Mouse (Mus musculus) forebrain, embryonic 13.5 days (tissue): ENCODE results near the gene Rab40c. TPM values are rescaled to one million over a fixed set of nuclear protein-coding genes. Genes with fewer than 3 reads are reported as not detected.

Experiments
- ATAC-seq: fragments of 200-750 bp; cut with Nextera tagmentation; 2 replicates; pipeline ENCODE4 v1.8.0; 2017
- H3K27ac ChIP-seq: fragments of 300-500 bp; sonication (generic); 2 replicates; pipeline ENCODE4 v1.5.1; 2015; ENCODE audit warnings: inconsistent platforms, mild to moderate bottlenecking, moderate library complexity
- H3K27me3 ChIP-seq: fragments of 300-500 bp; sonication (generic); 2 replicates; pipeline ENCODE4 v1.6.1; 2015; ENCODE audit warnings: mild to moderate bottlenecking, inconsistent platforms
- H3K36me3 ChIP-seq: fragments of 300-500 bp; sonication (generic); 2 replicates; pipeline ENCODE4 v1.6.1; 2015; ENCODE audit warnings: mild to moderate bottlenecking, inconsistent platforms; ENCODE audit not compliant: poor library complexity, severe bottlenecking
- H3K4me1 ChIP-seq: fragments of 300-500 bp; sonication (generic); 2 replicates; pipeline ENCODE4 v1.6.1; 2015; ENCODE audit warnings: inconsistent platforms
- H3K4me2 ChIP-seq: fragments of 300-500 bp; sonication (generic); 2 replicates; pipeline ENCODE4 v1.6.1; 2015; ENCODE audit warnings: inconsistent platforms, mild to moderate bottlenecking, moderate library complexity
- H3K4me3 ChIP-seq: fragments of 300-500 bp; sonication (generic); 2 replicates; pipeline ENCODE4 v1.5.1; 2015; ENCODE audit warnings: mild to moderate bottlenecking, inconsistent platforms
- H3K9ac ChIP-seq: fragments of 300-500 bp; sonication (generic); 2 replicates; pipeline ENCODE4 v1.6.1; 2015; ENCODE audit warnings: mild to moderate bottlenecking, inconsistent platforms
- H3K9me3 ChIP-seq: fragments of 300-500 bp; sonication (generic); replicated peaks from 2 replicates; pipeline ENCODE4 v1.6.1; 2016; ENCODE audit warnings: inconsistent platforms
- WGBS: fragments of 180-500 bp; shearing (Covaris S2); methylation state at CpG from one replicate; pipeline ENCODE4 v1.1.7; 2015; 5-methylcytosine and 5-hydroxymethylcytosine counted together
- polyA plus RNA-seq: library from polyadenylated mRNA; unstranded; fragments of >200 nt; fragmentation: Nextera tagmentation; extraction: Ambion mirVana; gene quantifications from 2 replicates; pipeline ENCODE4 v1.2.1, GENCODE M21; 2015

The Rab40c gene
- polyA plus RNA-seq, 1 experiment from 2014 or later, result 39.5 TPM

DNA sequence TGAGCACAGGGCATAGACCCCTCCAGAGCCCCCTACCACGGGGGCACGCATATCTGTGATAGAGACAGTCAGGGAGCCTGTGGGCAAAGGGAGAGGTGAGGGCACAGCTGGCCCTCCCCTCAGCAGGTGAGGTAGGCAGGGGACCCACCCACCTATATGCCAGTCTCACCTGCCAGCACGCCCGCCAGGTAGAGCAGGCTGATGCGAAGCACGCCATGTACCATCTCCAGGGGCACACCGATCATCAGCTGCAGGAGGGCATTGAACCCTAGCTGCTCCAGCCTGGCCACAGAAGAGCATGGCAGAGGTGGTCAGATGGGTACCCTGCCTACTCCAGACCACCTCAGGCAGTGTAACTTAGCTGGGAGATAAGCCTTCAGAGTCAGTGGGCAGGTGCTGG is 84.2 kb downstream of the Rab40c start:
- 93% methylated on average over 7 of the region's 7 CpGs for WGBS
- peak overlapping the region; percentile 98 for H3K4me2 ChIP-seq
- no peaks in the 10 kb centered on the region for H3K27me3 ChIP-seq
- peaks cover 69% of the 10 kb centered on the region for H3K4me1 ChIP-seq
- no peak overlapping the region; the same call in 1 of the 2 replicates for H3K27ac ChIP-seq
- peaks cover 50% of the 10 kb centered on the region for H3K36me3 ChIP-seq
- no peak overlapping the region for H3K4me3 ChIP-seq
- peak overlapping the region; percentile 27 for H3K9ac ChIP-seq
- no peaks in the 10 kb centered on the region for H3K9me3 ChIP-seq
- ATAC-seq, result no peak

DNA sequence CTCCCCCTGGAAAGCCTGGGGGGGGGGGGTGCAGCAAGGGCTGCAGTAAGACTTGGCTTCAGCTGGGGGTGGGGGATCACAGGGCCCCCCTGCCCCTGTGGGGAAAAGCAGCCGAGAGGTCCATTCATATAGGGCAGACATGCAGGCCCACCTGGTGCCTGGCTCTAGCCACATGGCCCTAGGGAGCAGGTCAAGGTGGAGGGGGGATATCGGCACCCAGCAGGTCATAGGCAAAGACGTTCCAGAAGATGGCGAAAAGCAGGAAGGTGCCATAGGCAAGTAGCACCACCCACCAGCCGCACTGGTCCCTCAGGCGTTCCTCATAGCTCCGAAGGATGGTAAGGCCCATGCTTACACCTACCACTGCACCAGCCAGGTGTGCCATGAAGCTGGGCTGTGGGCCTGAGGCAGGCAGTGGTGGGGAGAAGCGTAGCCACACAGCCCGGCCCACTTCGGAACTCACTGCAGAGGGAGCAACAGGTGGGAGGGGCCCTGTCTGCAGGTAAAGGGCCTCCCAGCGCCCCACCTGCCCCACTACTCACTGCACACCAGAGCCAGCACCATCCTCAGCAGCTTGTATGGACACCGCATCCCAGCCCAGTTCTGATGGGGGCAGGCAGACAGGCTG is 84.8 kb downstream of the Rab40c start:
- no peak for ATAC-seq
- no peak overlapping the region for H3K27ac ChIP-seq

DNA sequence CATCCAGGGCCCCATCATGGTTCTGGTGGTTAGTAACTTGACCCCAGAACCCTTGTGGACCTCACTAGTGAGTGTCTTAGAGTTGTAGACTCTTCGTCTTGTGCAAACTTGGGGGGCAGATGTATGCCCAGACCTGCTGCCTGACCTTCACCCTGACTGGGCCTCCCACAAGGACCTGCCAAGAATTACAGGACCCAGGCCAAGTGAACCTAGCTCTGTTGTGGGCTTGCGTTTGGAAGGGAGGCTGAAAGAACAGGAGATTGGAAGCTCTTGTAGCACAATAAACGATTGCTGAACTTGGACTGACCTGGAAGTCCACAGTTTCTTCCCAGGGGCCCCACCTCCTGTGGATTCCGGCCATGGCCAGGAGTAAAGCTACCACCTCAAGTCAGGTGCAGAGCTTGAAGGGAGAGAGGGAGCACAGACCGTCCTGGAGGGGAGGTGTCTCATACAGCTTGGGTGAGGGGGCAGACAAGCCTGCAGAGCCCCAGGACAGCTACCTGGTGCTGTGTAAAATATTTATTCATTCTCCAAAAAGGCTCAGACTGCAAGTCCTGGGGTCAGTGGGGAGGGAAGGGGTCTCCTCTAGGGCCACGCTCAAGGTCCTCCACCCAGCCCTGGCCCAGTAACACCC is 85.4 kb downstream of the Rab40c start:
- H3K4me3 ChIP-seq, result peak overlapping the region; percentile 87
- H3K9ac ChIP-seq, result peak overlapping the region; percentile 89
- H3K4me1 ChIP-seq, result peaks cover 78% of the 10 kb centered on the region
- H3K4me2 ChIP-seq, result peak overlapping the region; percentile 98
- peak overlapping the region; percentile 90; the same call in 1 of the 2 replicates for H3K27ac ChIP-seq
- H3K27me3 ChIP-seq, result no peaks in the 10 kb centered on the region
- peaks cover 45% of the 10 kb centered on the region for H3K36me3 ChIP-seq
- 54% methylated on average over 6 of the region's 6 CpGs for WGBS
- ATAC-seq, result no peak
- H3K9me3 ChIP-seq, result no peaks in the 10 kb centered on the region

More for the DNA sequence above, 84.8 kb downstream of the Rab40c start:
- peaks cover 50% of the 10 kb centered on the region for H3K36me3 ChIP-seq
- H3K4me3 ChIP-seq, result peak overlapping the region; percentile 87
- H3K4me1 ChIP-seq, result peaks cover 74% of the 10 kb centered on the region
- no peaks in the 10 kb centered on the region for H3K9me3 ChIP-seq
- peak overlapping the region; percentile 89 for H3K9ac ChIP-seq
- peak overlapping the region; percentile 98 for H3K4me2 ChIP-seq
- WGBS, result 87% methylated on average over 12 of the region's 12 CpGs
- no peaks in the 10 kb centered on the region for H3K27me3 ChIP-seq

DNA sequence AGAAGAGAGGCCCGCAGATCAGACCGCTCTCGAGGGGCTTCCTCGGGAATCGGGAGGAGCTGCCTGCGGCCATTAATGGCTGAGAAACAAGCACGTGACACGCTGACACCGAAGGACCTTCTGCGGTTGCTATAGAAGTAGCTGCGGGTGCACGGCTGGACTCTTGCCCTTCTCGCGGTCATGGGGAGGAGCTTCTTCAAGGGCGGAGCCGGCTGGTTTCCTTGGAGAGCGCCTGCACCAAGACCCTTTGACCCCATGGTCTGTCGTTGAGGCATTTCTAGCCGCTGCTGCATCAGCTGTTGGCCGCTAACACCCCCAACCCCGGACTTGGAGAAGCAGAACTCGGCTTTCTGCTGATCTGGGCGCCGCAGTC is 86.2 kb downstream of the Rab40c start, which contains the start of gene Stub1:
Stub1 (minus strand) TSS at position 114 of the 373 bp plus-strand sequence.
- Histone ChIP-seq H3K4me1 (peaks cover 81% of the 10 kb centered on the region), H3K36me3 (peaks cover 40% of the 10 kb centered on the region), H3K4me2 (peak within 1 kb of the TSS; percentile 98), H3K9ac (peak within 1 kb of the TSS; percentile 89), H3K27ac (peak within 1 kb of the TSS; percentile 90), H3K4me3 (peak within 1 kb of the TSS; percentile 87), H3K27me3 (no peaks in the 10 kb centered on the region), H3K9me3 (no peaks in the 10 kb centered on the region)
- ATAC-seq, result no peak
- under 1% methylated on average over 24 of the region's 24 CpGs for WGBS

DNA sequence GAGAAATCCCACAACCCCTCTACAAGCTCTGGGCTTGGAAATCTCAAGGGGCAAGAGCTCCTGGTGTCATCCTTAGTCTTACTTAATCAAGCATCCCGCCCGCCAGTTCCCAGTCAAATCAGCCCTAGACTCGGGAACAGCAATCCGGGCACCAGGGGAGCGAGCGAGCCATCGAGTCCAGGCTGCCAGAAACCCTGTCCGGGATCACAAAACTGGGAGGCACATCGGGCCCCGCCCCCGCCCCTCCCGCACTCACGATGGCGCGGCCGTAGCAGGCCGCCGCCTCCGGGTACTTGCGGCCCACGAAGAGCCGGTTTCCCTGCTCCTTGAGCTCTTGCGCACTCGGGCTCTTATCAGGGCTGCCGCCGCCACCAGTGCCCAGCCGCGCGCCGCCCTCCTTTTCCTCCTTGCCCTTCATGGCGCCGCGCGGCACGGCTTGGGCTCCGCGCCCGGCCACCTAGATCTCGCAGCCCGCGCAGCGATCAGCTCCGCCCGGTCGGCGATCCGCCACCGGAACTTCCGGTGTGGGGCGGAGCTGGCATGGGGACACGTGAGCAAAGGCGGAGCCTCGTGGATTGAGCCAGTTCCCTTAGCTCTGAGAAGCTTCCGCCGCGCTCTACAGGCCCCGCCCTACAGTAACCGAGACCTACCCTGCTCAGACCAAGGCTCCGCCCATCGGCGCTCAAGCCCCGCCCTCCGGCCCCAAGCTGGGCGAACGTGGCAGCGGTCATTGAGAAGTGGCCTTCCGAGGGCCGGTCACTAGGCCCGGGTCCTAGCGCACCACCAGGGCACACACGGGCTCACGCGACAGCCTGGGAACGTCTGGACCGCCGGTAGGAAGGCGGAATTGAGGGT is 86.9 kb downstream of the Rab40c start:
- Histone ChIP-seq H3K27me3 (no peaks in the 10 kb centered on the region), H3K4me3 (peak overlapping the region; percentile 87)
- under 1% methylated on average over 77 of the region's 77 CpGs for WGBS

More for the DNA sequence above, 86.9 kb downstream of the Rab40c start:
- peak overlapping the region; percentile 90 for H3K27ac ChIP-seq
- peak overlapping the region; percentile 98 for H3K4me2 ChIP-seq
- peak; percentile 90 for ATAC-seq
- H3K9me3 ChIP-seq, result no peaks in the 10 kb centered on the region
- peaks cover 38% of the 10 kb centered on the region for H3K36me3 ChIP-seq
- H3K4me1 ChIP-seq, result peaks cover 79% of the 10 kb centered on the region
- peak overlapping the region; percentile 89 for H3K9ac ChIP-seq

Other genes starting within 250 kb of the Rab40c start
- gene Gng13, start 202.6 kb downstream of the Rab40c start, polyA plus RNA-seq, result 0.61 TPM in 1 of 2 replicates, not detected in the other
- gene Chtf18, start 192.3 kb downstream of the Rab40c start, polyA plus RNA-seq, result 24.6 and 30.1 TPM in 2 replicates
- 22.3 and 24.7 TPM in 2 replicates for gene Rpusd1, start 192.1 kb downstream of the Rab40c start, polyA plus RNA-seq
- not detected in 2 replicates for gene Mslnl, start 183.7 kb downstream of the Rab40c start, polyA plus RNA-seq
- gene Msln, start 165.3 kb downstream of the Rab40c start, polyA plus RNA-seq, result 0.18 TPM in 1 of 2 replicates, not detected in the other
- gene Narfl, start 146.0 kb downstream of the Rab40c start, polyA plus RNA-seq, result 26.4 and 27.3 TPM in 2 replicates
- gene Haghl, start 134.1 kb downstream of the Rab40c start, polyA plus RNA-seq, result 108 and 127 TPM in 2 replicates
- 0.21 and 0.23 TPM in 2 replicates for gene Ccdc78, start 133.1 kb downstream of the Rab40c start, polyA plus RNA-seq
- gene Fam173a, start 126.8 kb downstream of the Rab40c start, polyA plus RNA-seq, result 75.5 and 84.8 TPM in 2 replicates
- 1.8 TPM in 1 of 2 replicates, not detected in the other for gene AC134908.4, start 124.1 kb downstream of the Rab40c start, polyA plus RNA-seq
- 43.7 and 53.7 TPM in 2 replicates for gene Metrn, start 122.6 kb downstream of the Rab40c start, polyA plus RNA-seq
- gene Fbxl16, start 110.6 kb downstream of the Rab40c start, polyA plus RNA-seq, result 22.7 and 25.2 TPM in 2 replicates
- 27.7 and 30.0 TPM in 2 replicates for gene Wdr24, start 96.1 kb downstream of the Rab40c start, polyA plus RNA-seq
- gene Jmjd8, start 90.9 kb downstream of the Rab40c start, polyA plus RNA-seq, result 64.6 and 69.8 TPM in 2 replicates
- gene Stub1, start 86.3 kb downstream of the Rab40c start, polyA plus RNA-seq, result 303 and 330 TPM in 2 replicates
- 9.7 and 11.2 TPM in 2 replicates for gene Rhbdl1, start 82.4 kb downstream of the Rab40c start, polyA plus RNA-seq
- gene Gm20683, start 78.0 kb downstream of the Rab40c start, polyA plus RNA-seq, result 5.9 and 7.1 TPM in 2 replicates
- 16.2 and 17.6 TPM in 2 replicates for gene Rhot2, start 74.9 kb downstream of the Rab40c start, polyA plus RNA-seq
- 24.9 and 28.5 TPM in 2 replicates for gene Wdr90, start 58.2 kb downstream of the Rab40c start, polyA plus RNA-seq
- 12.9 and 13.6 TPM in 2 replicates for gene Mcrip2, start 51.0 kb downstream of the Rab40c start, polyA plus RNA-seq
- gene Mettl26, start 44.7 kb downstream of the Rab40c start, polyA plus RNA-seq, result 62.5 and 67.1 TPM in 2 replicates
- gene Wfikkn1, start 38.9 kb downstream of the Rab40c start, polyA plus RNA-seq, result 0.76 and 0.77 TPM in 2 replicates
- 45.0 and 54.5 TPM in 2 replicates for gene Pigq, start 25.2 kb upstream of the Rab40c start, polyA plus RNA-seq
- not detected in 2 replicates for gene Nhlrc4, start 25.2 kb upstream of the Rab40c start, polyA plus RNA-seq
- not detected in 2 replicates for gene A930017K11Rik, start 32.8 kb upstream of the Rab40c start, polyA plus RNA-seq
- gene Capn15, start 66.1 kb upstream of the Rab40c start, polyA plus RNA-seq, result 16.6 and 17.1 TPM in 2 replicates
- gene Rab11fip3, start 149.8 kb upstream of the Rab40c start, polyA plus RNA-seq, result 22.7 and 24.4 TPM in 2 replicates
- gene Decr2, start 170.6 kb upstream of the Rab40c start, polyA plus RNA-seq, result 25.8 and 25.9 TPM in 2 replicates
- gene Nme4, start 175.9 kb upstream of the Rab40c start, polyA plus RNA-seq, result 53.0 and 55.8 TPM in 2 replicates
- gene Tmem8, start 193.6 kb upstream of the Rab40c start, polyA plus RNA-seq, result 1.5 and 1.9 TPM in 2 replicates
- gene Mrpl28, start 203.8 kb upstream of the Rab40c start, polyA plus RNA-seq, result 230 and 241 TPM in 2 replicates
- 9.3 and 12.1 TPM in 2 replicates for gene Axin1, start 219.0 kb upstream of the Rab40c start, polyA plus RNA-seq